Mouse (Mus musculus) forebrain, embryonic 10.5 days (tissue): ENCODE data around the gene Cd33. TPM values are rescaled to one million over a fixed set of nuclear protein-coding genes. Genes with fewer than 3 reads are reported as not detected.

Source experiments
- DNase-seq: peaks from one replicate; pipeline ENCODE4 v3.0.0-alpha.2; 2017; ENCODE audit warnings: low spot score; ENCODE audit errors: extremely low spot score
- H3K27ac ChIP-seq: fragments of 300-500 bp; sonication (generic); 2 replicates; pipeline ENCODE4 v1.5.1; 2016; ENCODE audit warnings: mild to moderate bottlenecking
- H3K27me3 ChIP-seq: fragments of 300-500 bp; sonication (generic); 2 replicates; pipeline ENCODE4 v1.6.1; 2016; ENCODE audit warnings: mild to moderate bottlenecking; ENCODE audit not compliant: poor library complexity, severe bottlenecking
- H3K36me3 ChIP-seq: fragments of 300-500 bp; sonication (generic); replicated peaks from 2 replicates; pipeline ENCODE4 v1.6.1; 2016; ENCODE audit warnings: mild to moderate bottlenecking, moderate library complexity
- H3K4me1 ChIP-seq: fragments of 300-500 bp; sonication (generic); 2 replicates; pipeline ENCODE4 v1.6.1; 2016
- H3K4me3 ChIP-seq: fragments of 300-500 bp; sonication (generic); 2 replicates; pipeline ENCODE4 v1.5.1; 2016; ENCODE audit warnings: mild to moderate bottlenecking, moderate library complexity
- H3K9me3 ChIP-seq: fragments of 300-500 bp; sonication (generic); 2 replicates; pipeline ENCODE4 v1.6.1; 2016; ENCODE audit warnings: mild to moderate bottlenecking, moderate library complexity
- WGBS: fragments of 180-500 bp; shearing (Covaris S2); methylation state at CpG from one replicate; pipeline ENCODE4 v1.1.7; 2016; 5-methylcytosine and 5-hydroxymethylcytosine counted together
- polyA plus RNA-seq: library from polyadenylated mRNA; unstranded; fragments of >200 nt; fragmentation: Nextera tagmentation; extraction: Ambion mirVana; gene quantifications from 2 replicates; pipeline ENCODE4 v1.2.1, GENCODE M21; 2016

The Cd33 gene
- 0.70 and 0.86 TPM in 2 replicates for polyA plus RNA-seq

- H3K36me3 ChIP-seq: no peaks in the 10 kb centered on the region
- no peak for DNase-seq
- H3K27me3 ChIP-seq: no peaks in the 10 kb centered on the region
- no peaks in the 10 kb centered on the region for H3K4me1 ChIP-seq
- H3K9me3 ChIP-seq: no peaks in the 10 kb centered on the region
- H3K4me3 ChIP-seq: no peak within 1 kb of the TSS
- WGBS: 86% methylated on average over 7 of the region's 7 CpGs
- no peak within 1 kb of the TSS for H3K27ac ChIP-seq
Observed at GRCm38 (mm10) chr7:43544225-43544977, at the start of gene Cd33. Gene Cd33, minus strand, starts transcription at chr7:43544428.

DNA sequence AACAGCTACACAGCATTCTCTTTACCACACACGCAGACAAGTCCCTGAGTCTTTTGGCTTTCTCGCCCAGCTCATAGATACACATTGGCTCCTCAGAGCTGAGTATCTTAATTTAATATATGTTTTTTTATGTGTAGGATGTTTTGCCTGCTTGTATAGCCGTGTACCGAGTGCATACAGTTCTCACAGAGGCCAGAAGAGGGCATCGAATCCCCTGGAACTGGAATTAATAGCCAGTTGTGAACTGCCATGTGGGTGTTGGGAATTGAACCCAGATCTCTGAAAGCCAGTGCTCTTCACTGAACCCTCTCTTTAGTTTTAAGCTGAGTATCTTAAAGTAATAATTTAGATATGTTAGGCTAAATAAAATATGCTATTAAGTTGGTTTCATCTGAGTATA is 40.6 kb upstream of the Cd33 start:
- H3K9me3 ChIP-seq: no peaks in the 10 kb centered on the region
- no peaks in the 10 kb centered on the region for H3K27me3 ChIP-seq
- no peak overlapping the region for H3K27ac ChIP-seq
- peaks cover 18% of the 10 kb centered on the region for H3K4me1 ChIP-seq
- 91% methylated on average over 5 of the region's 5 CpGs for WGBS
- DNase-seq: no peak
- no peak overlapping the region for H3K4me3 ChIP-seq
- peaks cover 67% of the 10 kb centered on the region for H3K36me3 ChIP-seq

GRCm38 (mm10) chr7:43580526-43580925 is 36.3 kb upstream of the Cd33 start:
- peaks cover 18% of the 10 kb centered on the region for H3K4me1 ChIP-seq
- H3K4me3 ChIP-seq: peak overlapping the region; percentile 77
- no peak for DNase-seq
- 80% methylated on average over 5 of the region's 5 CpGs for WGBS
- peak overlapping the region; percentile 92 for H3K27ac ChIP-seq
- peaks cover 30% of the 10 kb centered on the region for H3K36me3 ChIP-seq
- no peaks in the 10 kb centered on the region for H3K9me3 ChIP-seq
- no peaks in the 10 kb centered on the region for H3K27me3 ChIP-seq

GRCm38 (mm10) chr7:43579440-43580171 is 35.4 kb upstream of the Cd33 start, which contains the start of gene Zfp719:
Gene Zfp719, plus strand, starts transcription at chr7:43579610.
- H3K27ac ChIP-seq: peak within 1 kb of the TSS; percentile 92
- H3K9me3 ChIP-seq: no peaks in the 10 kb centered on the region
- peaks cover 18% of the 10 kb centered on the region for H3K4me1 ChIP-seq
- DNase-seq: peak; percentile 89
- peak within 1 kb of the TSS; percentile 77 for H3K4me3 ChIP-seq
- H3K27me3 ChIP-seq: no peaks in the 10 kb centered on the region
- under 1% methylated on average over 37 of the region's 37 CpGs for WGBS
- H3K36me3 ChIP-seq: peaks cover 30% of the 10 kb centered on the region

DNA sequence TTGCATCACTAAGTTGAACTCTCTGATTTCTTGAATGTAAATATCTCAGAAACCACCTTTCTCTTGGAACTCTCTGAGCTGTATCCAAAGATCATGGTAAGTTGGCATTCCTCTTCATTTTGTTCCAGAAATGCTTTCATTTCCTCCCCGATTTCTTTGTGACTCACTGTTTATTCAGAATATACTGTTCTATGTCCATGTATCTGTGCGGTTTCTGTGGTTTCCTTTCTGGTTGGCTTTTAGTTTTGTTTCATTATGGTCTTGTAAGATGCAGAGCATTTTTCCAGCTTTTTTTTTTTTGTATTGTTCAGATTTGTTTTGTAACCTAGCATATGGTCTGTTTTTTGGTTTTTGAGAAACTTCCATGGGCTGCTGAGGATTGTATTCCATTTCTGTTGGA is 27.0 kb upstream of the Cd33 start:
- Histone ChIP-seq H3K27me3 (no peaks in the 10 kb centered on the region), H3K4me1 (no peaks in the 10 kb centered on the region), H3K4me3 (no peak overlapping the region), H3K9me3 (peaks cover 7% of the 10 kb centered on the region; the same call in 1 of the 2 replicates), H3K36me3 (peaks cover 91% of the 10 kb centered on the region), H3K27ac (no peak overlapping the region)
- 90% methylated on average over 2 of the region's 2 CpGs for WGBS
- DNase-seq: no peak

- 59% methylated on average over 6 of the region's 6 CpGs for WGBS
- peaks cover 31% of the 10 kb centered on the region for H3K36me3 ChIP-seq
Observed at GRCm38 (mm10) chr7:43563300-43563699, 19.1 kb upstream of the Cd33 start.

DNA sequence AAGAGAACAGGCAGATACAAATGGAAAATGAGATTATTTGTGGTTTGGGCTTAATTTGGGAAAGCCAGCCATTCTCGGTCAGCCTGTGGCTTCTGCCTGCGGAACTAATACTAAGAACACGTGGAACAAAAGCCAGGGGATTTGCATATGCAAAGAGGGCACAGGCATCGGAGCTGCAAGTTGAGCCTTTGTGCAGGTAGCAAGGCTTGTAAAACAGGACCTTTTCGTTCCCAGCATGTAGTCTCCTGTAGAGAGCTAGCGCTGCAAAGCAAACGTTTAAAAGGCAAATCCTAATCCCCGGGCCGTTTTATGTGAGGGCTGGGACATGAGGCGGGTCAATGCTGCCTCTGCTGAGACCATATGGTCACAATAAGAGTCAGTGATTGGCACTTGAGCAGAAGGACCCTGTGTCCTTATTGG is 18.4 kb upstream of the Cd33 start:
- DNase-seq: peak; percentile 48
- Histone ChIP-seq H3K4me1 (peaks cover 18% of the 10 kb centered on the region), H3K4me3 (peak overlapping the region; percentile 78), H3K27me3 (no peaks in the 10 kb centered on the region), H3K9me3 (no peaks in the 10 kb centered on the region), H3K36me3 (peaks cover 25% of the 10 kb centered on the region), H3K27ac (peak overlapping the region; percentile 89)
- WGBS: under 1% methylated on average over 10 of the region's 10 CpGs

More at GRCm38 (mm10) chr7:43563300-43563699, 19.1 kb upstream of the Cd33 start:
- Histone ChIP-seq H3K27ac (0 out of 2 replicates have a peak overlapping the region, but pooled peaks have one; percentile 89), H3K9me3 (no peaks in the 10 kb centered on the region), H3K27me3 (no peaks in the 10 kb centered on the region), H3K4me1 (peaks cover 18% of the 10 kb centered on the region), H3K4me3 (peak overlapping the region; percentile 78)
- no peak for DNase-seq

- no peaks in the 10 kb centered on the region for H3K27me3 ChIP-seq
- peaks cover 18% of the 10 kb centered on the region for H3K4me1 ChIP-seq
- peaks cover 19% of the 10 kb centered on the region for H3K36me3 ChIP-seq
- DNase-seq: peak; percentile 85
- H3K27ac ChIP-seq: peak within 1 kb of the TSS; percentile 89
- H3K9me3 ChIP-seq: no peaks in the 10 kb centered on the region
- H3K4me3 ChIP-seq: peak within 1 kb of the TSS; percentile 78
- under 1% methylated on average over 27 of the region's 27 CpGs for WGBS
Observed at GRCm38 (mm10) chr7:43562006-43562633, 17.9 kb upstream of the Cd33 start, which contains the start of gene Zfp658. Gene Zfp658, plus strand, starts transcription at chr7:43562256.

- H3K36me3 ChIP-seq: no peaks in the 10 kb centered on the region
- no peaks in the 10 kb centered on the region for H3K27me3 ChIP-seq
- H3K9me3 ChIP-seq: no peaks in the 10 kb centered on the region
- H3K4me1 ChIP-seq: no peaks in the 10 kb centered on the region
- 92% methylated on average over 1 of the region's 1 CpGs for WGBS
- DNase-seq: no peak
- no peak overlapping the region for H3K27ac ChIP-seq
- no peak overlapping the region for H3K4me3 ChIP-seq
Observed at GRCm38 (mm10) chr7:43556901-43557300, 12.7 kb upstream of the Cd33 start.

GRCm38 (mm10) chr7:43555351-43555750 is 11.1 kb upstream of the Cd33 start:
- Histone ChIP-seq H3K27me3 (no peaks in the 10 kb centered on the region), H3K4me3 (no peak overlapping the region), H3K9me3 (no peaks in the 10 kb centered on the region), H3K36me3 (no peaks in the 10 kb centered on the region), H3K27ac (no peak overlapping the region), H3K4me1 (no peaks in the 10 kb centered on the region)
- 90% methylated on average over 5 of the region's 5 CpGs for WGBS
- DNase-seq: no peak

- no peak overlapping the region for H3K27ac ChIP-seq
- H3K4me3 ChIP-seq: no peak overlapping the region
- 71% methylated on average over 3 of the region's 3 CpGs for WGBS
- no peaks in the 10 kb centered on the region for H3K36me3 ChIP-seq
- no peaks in the 10 kb centered on the region for H3K9me3 ChIP-seq
- no peak for DNase-seq
- H3K27me3 ChIP-seq: no peaks in the 10 kb centered on the region
- H3K4me1 ChIP-seq: no peaks in the 10 kb centered on the region
Observed at GRCm38 (mm10) chr7:43554550-43554949, 10.3 kb upstream of the Cd33 start.

DNA sequence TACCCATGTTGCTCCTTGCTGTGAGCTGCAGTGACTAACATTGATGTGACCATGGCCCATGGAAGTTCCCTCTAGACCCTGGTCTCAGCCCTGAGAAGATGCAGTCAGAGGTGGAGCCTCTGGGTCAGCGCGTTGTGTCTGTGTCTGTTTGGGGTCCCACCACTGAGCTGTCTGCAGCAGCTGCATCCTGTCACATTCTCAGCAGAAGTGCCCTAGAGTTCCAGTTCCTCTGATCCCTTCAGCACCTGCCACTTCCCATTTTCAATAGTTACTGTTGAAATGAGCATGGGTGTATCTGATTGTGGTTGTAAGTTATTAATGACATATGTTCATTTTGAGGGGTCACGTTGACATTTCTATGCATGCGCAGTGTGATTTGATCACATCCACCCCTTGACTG is 8.9 kb upstream of the Cd33 start:
- Histone ChIP-seq H3K27ac (no peak overlapping the region), H3K4me3 (no peak overlapping the region), H3K9me3 (no peaks in the 10 kb centered on the region), H3K27me3 (no peaks in the 10 kb centered on the region), H3K4me1 (no peaks in the 10 kb centered on the region), H3K36me3 (no peaks in the 10 kb centered on the region)
- 89% methylated on average over 4 of the region's 4 CpGs for WGBS
- no peak for DNase-seq
